Mouse (Mus musculus): ENCODE data around the gene Sfswap. TPM values are rescaled to one million over a fixed set of nuclear protein-coding genes. Genes with fewer than 3 reads are reported as not detected.
"Not testable (repeated sequence)": the region's sequence is repeated elsewhere in the genome, so short reads cannot be mapped to it uniquely, and the experiment has no call there.

Sfswap gene
- total RNA-seq, 2 experiments from 2014 or later = 46.9 to 47.3 TPM

DNA sequence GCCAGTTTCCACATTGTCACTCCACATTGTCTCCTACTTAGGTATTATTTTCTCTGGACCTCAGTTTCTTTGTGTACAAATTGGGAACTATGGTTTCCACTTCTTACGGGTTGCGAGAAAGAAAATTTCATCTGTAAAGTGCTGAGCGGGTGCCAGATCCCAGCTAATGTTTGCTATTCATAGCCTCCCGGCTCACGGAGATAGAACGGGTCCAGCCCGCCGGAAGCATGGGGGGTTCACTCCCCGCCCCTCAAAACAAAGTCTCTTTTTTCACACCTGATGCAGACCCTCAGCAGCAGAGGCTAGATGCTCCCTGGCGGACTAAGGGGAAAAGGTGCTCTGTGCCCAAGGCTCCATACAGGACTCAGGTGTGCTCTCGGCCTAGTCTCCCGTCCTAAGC is 82.3 kb downstream of the Sfswap start:
- DNase-seq = peak in 1 of 2 experiments; percentile 7
- intact Hi-C loops (cut with DNase I) = loop anchor here (5.0 to 10.0 kb wide), 2 partner anchors 81 to 169 kb away; partner anchors contain the start of gene Sfswap

DNA sequence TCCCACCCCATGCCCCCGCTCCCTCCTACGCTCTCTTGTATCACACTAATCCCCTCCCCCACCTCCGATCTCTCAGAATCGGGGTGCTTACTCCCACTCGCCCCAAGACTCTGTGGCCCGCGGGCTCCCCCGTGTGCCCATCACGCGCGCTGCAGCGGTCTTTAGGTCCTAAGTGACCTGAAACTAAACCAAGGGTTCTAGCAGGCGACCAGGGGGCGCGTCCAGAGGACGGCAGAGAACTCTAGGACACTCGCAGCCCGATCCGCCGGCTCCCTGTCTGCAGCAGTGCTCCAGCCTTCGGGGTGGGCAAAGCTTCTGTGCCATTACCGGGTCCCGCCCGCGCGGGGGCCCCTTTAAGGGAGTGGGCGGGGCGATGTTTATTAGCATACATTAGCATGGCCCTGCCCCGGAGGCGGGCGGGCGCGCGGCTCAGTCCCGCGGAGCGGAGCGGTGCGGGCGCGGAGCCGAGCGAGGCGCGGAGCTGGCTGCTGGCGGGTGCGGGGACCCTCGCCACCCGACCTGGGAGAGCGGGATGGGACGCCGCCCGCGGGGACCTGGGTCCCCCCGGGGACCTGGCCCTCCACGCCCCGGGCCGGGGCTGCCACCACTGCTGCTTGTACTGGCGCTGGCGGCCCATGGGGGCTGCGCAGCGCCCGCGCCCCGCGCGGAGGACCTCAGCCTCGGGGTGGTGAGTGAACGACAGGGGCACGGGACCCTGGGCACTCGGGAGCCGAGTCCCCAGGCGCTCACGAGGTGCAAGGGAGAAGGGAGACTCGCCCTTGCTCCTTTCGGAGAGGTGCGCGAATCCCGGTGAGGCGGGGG is 83.0 kb downstream of the Sfswap start, which contains the start of gene Mmp17:
Gene Mmp17 (plus strand): TSS at position 409 of the 822 bp plus-strand sequence.
- peak; percentile 87 to 88 for DNase-seq
- intact Hi-C loops (cut with DNase I) = loop anchor here (2.0 to 10.0 kb wide), 3 partner anchors 82 to 521 kb away; partner anchors contain the start of gene Sfswap

DNA sequence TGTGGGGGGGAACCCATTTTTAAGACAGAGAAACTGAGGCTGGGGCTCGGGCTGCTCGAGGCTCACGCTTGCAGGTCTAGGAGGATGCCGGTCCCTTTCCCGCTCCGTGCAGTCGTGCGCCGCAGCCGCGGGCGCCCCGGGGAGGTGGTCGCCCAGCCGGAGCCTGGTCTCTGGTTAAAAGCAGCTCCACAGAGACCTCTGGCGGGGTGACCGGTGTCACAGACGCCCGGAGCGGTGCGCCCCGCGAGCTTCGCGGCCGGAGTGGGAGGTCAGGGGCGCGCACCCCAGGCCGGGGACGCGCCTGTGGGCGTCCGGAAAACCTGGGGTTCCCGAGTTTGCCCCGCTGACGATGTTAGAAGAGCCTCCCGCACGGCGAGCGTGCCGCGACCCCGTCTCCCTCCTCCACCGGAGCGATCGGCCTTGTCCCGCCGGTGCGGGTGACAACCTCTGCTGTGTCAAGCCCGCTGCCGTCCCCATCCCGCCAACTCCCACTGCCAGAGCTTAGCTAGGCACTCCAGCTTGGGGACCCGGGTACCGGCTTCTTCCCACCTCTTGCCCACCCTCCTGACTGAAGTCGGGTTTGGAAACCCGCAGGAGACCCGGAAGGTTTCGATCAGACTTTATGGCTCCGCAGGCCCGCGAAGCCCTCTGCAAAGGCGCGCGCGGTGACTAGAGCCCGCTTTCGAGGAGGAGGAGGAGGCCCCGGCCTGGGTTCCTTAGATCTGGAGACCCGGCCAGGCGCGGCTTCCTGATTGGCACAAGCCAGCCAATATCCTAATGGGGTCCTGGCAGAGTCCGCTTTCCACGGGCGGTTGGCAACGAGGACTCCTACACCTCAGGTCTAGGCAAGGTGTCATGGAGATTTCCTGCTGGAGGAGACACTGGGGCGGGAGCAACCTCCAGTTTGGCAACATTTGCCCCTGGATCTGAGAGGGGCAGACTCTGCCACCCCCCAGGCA is 83.8 kb downstream of the Sfswap start:
- intact Hi-C loops (cut with DNase I) = loop anchor here (2.0 to 10.0 kb wide), 4 partner anchors 83 to 522 kb away; partner anchors contain the start of gene Sfswap
- DNase-seq = peak; percentile 33 to 42

DNA sequence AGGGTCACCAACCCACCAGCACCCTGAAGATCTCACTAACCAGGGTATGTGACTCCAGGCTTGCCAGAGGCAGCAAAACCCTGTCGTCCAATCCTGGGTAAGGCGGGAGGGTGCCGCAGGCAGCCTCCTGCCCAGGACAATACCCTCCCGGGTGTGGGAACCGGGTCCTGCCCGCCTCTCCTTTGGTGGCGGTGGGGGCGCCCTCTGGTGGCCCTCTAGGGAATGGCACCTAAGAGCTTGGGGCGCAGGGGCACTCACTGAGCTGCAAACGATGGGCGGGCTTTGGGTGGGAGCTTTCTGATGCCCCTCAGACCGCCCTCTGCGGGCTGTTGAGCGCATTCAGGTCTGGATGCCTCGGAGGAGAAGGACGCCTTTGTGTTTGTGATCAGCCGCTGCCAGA is 85.0 kb downstream of the Sfswap start:
- intact Hi-C loops (cut with DNase I) = loop anchor here (1.0 to 10.0 kb wide), 4 partner anchors 171 to 407 kb away; no protein-coding TSS in a partner anchor
- peak; percentile 85 to 91 for DNase-seq

DNA sequence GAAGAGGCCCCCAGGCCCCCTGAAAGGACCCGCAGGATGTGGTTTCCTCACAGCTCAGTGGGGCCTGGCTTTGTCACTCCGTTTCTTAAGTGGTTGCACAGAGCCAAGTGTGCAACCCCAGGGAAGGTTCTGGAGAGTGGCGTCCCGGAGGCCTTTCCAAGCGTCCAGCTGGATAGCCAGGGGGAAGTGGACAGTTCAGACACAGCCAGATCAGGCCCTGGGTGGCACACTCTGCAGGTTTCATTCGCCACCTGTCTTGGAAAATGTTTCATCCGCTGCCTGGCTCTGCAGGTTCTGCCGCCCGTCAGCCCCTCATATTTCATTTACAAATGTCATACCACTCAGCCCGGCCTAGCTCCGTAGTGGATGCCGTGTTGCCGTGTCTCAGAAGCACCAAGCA is 85.5 kb downstream of the Sfswap start:
- DNase-seq = no peak
- intact Hi-C loops (cut with DNase I) = loop anchor here (1.0 to 10.0 kb wide), 4 partner anchors 172 to 408 kb away; no protein-coding TSS in a partner anchor

DNA sequence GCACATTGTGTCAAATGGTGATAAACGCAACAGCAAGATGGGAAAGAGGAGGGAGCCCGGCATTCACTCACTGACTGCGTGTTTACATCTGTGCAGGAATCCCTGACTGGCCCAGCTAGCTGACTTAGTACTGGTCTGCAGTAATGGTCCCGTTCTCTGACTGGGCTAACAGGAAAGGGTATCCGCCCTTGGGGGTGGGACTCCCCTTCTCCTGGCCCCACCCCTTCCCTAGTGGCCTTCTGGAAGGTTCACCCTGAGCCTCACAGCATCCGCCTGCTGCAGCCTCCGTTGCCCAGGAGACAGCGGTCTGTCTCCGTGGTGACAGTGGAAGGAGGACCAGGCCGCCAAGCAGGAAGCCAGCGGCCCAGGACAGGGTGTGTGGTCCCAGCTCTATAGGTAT is 89.9 kb downstream of the Sfswap start:
- intact Hi-C loops (cut with DNase I) = no loop called here
- DNase-seq = no peak

DNA sequence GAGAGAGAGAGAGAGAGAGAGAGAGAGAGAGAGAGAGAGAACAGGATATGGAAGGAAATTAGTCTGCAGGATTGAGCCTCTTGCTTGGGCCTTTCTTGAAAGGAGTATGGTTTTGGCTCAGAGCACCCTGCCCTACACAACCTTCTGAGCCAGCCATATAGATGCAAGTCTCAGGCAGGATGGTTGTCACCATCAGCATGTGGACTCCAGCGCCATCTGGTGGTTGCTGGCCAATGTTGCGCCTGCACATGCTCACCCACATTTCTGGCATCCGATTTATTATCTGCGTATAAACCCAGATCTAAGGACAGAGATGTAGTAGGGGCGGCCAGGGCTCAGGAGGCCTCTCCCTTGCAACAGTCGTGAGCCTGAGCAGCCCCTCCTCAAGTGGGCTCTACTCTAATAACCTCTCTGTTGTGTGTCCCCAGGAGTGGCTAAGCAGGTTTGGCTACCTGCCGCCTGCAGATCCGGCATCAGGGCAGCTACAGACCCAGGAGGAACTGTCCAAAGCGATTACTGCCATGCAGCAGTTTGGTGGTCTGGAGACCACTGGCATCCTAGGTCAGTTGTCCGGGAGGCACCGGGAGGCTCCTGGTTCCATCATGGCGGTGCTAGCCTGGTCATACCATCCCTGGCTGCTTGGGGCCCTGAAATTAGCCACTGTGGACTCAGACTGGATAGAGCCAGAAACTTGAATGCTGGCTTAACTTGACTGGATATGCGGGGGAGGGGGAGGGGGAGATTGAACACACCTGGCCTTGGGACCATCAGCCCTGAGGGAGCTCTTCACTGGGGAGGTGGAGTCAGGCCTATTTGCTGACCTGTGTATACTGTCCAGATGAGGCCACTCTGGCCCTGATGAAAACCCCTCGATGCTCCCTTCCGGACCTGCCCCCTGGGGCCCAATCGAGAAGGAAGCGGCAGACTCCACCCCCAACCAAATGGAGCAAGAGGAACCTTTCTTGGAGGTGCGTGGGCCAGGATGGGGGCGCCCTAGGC is 93.4 kb downstream of the Sfswap start:
- peak; percentile 87 to 91 for DNase-seq
- intact Hi-C loops (cut with DNase I) = loop anchor here (2.0 kb wide), 2 partner anchors 416 to 530 kb away; no protein-coding TSS in a partner anchor

DNA sequence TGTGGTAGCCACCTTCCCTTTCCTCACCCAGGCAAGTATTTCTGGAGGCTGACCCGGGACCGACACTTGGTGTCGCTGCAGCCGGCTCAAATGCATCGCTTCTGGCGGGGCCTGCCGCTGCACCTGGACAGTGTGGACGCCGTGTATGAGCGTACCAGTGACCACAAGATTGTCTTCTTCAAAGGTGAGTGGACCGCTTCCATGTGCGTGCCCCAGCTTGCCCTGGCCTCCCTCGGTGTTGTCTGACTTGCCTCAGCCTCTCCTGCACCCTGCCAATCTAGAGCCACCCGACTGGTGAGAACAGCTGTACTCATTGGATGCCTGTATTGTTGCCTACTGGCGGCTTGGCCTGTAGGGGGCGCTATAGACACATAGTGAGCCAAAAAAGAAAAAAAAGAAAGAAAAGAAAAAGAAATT is 101.1 kb downstream of the Sfswap start:
- intact Hi-C loops (cut with DNase I) = no loop called here
- DNase-seq = peak in 1 of 2 experiments; percentile 18

DNA sequence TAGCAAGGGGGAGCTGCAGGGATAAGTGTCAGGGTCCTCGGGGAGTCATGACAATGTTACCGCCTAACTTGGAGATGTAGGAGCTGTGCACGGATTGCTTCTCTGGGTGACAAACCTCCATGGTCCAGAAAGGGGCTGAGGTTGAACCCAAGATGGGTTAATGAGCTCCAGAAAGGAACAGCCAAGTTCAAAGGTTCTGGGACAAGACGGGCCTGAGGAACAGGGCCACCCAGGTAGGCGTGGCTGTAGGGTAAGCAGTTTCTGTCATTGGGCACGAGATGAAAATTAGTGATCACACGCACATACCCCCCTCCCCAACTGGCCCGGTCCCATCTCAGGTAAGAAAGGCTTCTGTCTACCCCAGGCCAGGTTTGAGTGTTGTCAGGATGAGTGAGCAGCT is 106.5 kb downstream of the Sfswap start:
- intact Hi-C loops (cut with DNase I) = no loop called here
- DNase-seq = no peak

DNA sequence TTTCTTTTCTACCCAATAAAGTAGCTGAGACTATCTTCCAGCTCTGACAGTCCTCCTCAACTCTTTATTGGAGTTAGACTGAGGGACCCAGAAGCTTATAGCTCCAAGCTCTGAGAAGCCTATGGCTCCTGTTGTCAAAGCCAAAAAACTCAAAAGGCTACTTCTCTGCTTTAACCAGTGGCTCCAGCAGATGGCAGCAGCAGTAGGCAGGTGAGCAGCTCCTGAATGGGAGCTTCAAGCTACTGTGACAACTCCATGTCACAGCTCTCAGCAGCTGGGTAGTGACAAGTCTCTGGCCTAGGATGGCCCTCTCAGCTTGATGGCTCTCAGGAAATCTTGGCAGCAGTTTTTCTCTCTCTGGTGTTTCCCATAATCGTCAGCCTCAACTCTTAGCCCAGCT is 110.0 kb downstream of the Sfswap start:
- intact Hi-C loops (cut with DNase I) = loop anchor here (2.0 to 5.0 kb wide), 2 partner anchors 111 to 132 kb away; no protein-coding TSS in a partner anchor
- DNase-seq = peak; percentile 60 to 80

DNA sequence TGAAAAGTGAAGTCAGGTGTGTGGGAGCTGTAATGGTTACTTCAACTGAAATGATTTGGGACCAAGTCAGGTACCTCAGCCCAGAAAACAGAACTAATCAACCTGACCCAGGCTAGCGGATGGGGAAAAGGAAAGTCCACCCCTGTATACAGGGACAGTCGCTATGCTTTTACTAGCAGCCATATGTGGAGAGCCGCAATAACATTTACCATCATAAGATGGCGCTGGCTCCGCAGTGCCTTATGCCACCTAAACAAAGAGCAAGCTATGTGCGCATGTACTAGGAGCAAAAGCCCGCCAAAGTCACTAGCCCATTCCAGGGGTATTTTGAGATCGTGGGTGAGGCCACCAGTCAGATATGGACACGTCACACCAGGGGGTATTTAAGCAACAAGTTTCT is 119.6 kb downstream of the Sfswap start:
- DNase-seq; intact Hi-C loops (cut with DNase I): not testable (repeated sequence)

Other genes with a start within 250 kb of the Sfswap start
- 1 to 10 TPM; 1.7 to 2.4 TPM for gene Mmp17, start 82.9 kb downstream of the Sfswap start, total RNA-seq (2021)
- gene Zfp11, start 168.9 kb downstream of the Sfswap start, total RNA-seq (2021) = 1 to 10 TPM; 3.0 to 3.4 TPM
- not detected for gene Sept14, start 207.3 kb downstream of the Sfswap start, total RNA-seq (2021)
- gene Mrps17, start 214.3 kb downstream of the Sfswap start, total RNA-seq (2021) = 10 to 100 TPM; 85.3 to 93.6 TPM
- gene Nipsnap2, start 223.8 kb downstream of the Sfswap start, total RNA-seq (2021) = 100 to 1,000 TPM; 688 to 716 TPM